Mouse (Mus musculus) bone marrow, adult 2 months (tissue): Measurements from ENCODE around the gene Pkp4. TPM values are rescaled to one million over a fixed set of nuclear protein-coding genes. Genes with fewer than 3 reads are reported as not detected.

ENCODE experiments used
- H3K27ac ChIP-seq: fragments of 200-500 bp; 2 replicates; pipeline ENCODE4 v1.5.1; 2012; ENCODE audit warnings: low read depth, mild to moderate bottlenecking, control low read depth, inconsistent platforms, low read length; ENCODE audit not compliant: control insufficient read depth, poor library complexity, insufficient read depth
- H3K4me1 ChIP-seq: fragments of 200-500 bp; 2 replicates; pipeline ENCODE4 v1.6.1; 2011; ENCODE audit warnings: low read length; ENCODE audit not compliant: control insufficient read depth, insufficient read depth
- H3K4me3 ChIP-seq: fragments of 200-500 bp; replicated peaks from 2 replicates; pipeline ENCODE3; 2011; ENCODE audit warnings: mild to moderate bottlenecking, low read depth, low read length, control low read depth; ENCODE audit not compliant: control insufficient read depth
- CTCF ChIP-seq: fragments of 200-500 bp; IDR thresholded peaks from 2 replicates; pipeline ENCODE4 v1.5.1; 2011; ENCODE audit warnings: low read length, control low read depth; ENCODE audit not compliant: control insufficient read depth, insufficient read depth
- POLR2A ChIP-seq: fragments of 200-500 bp; IDR thresholded peaks from 2 replicates; pipeline ENCODE4 v1.6.1; 2011; ENCODE audit warnings: low read depth, mild to moderate bottlenecking, control low read depth, low read length, borderline replicate concordance; ENCODE audit not compliant: control insufficient read depth
- WGBS: fragments of 180-500 bp; shearing (Covaris S2); methylation state at CpG from one replicate; pipeline ENCODE4 v1.1.7; 2018; 5-methylcytosine and 5-hydroxymethylcytosine counted together
- polyA plus RNA-seq: library from polyadenylated mRNA; stranded (reverse); fragments of >200 nt; gene quantifications from 2 replicates; pipeline ENCODE4 v1.2.4, GENCODE M21; 2011; ENCODE audit warnings: low replicate concordance; ENCODE audit not compliant: missing spikeins, insufficient read depth, insufficient read length

The Pkp4 gene
- 12.4 and 14.8 TPM in 2 replicates for polyA plus RNA-seq

DNA sequence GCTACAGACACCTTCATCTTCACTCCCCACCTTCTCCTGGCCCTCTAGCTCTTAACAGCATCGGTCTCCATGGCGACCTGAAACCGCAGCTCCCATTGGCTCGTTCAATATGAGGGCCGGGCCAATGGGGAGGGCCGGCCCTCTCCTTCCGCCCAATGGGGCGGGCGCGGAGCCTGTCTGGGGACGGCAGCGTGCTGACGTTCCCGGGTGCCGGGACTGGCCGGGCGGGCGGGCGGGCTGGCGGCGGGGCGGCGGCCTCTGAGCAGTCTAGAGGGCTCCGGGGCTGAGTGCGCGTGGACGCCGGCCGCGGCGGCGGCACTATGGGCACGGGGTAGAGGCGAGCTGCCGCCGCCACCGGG lies at the start of gene Pkp4, which contains the start of gene Ccdc148:
Gene Pkp4 (plus strand): TSS at position 246 of the 359 bp plus-strand sequence.
Gene Ccdc148 (minus strand): TSS at position 79 of the 359 bp plus-strand sequence.
- Histone ChIP-seq H3K27ac (peak within 1 kb of the TSS; percentile 42; the same call in 1 of the 2 replicates), H3K4me1 (no peaks in the 10 kb centered on the region), H3K4me3 (peak within 1 kb of the TSS; percentile 66)
- WGBS: under 1% methylated on average over 32 of the region's 37 CpGs
- no peak for TF ChIP-seq POLR2A
- TF ChIP-seq CTCF: no peak

DNA sequence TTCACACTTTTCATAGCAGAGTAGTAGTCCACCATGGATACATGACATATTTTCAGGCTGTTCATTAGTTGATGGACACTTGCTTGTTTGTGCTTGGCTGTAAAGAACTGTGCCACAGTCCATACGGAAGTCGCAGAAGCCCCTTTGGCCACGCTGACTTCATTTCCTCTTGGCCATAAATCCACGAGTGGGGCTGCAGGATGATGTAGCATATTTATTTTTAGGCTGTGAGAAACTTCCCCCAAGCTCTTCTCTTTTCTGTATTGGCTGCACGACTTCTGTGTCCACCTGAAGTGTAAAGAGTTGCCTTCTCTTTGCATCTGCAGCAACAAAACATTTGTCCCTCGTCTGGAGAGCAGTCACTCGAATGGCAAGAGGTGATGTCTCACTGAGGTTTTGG lies 31.6 kb upstream of the Pkp4 start:
- H3K4me1 ChIP-seq: no peaks in the 10 kb centered on the region
- TF ChIP-seq CTCF (no peak), POLR2A (no peak)
- no peak overlapping the region for H3K27ac ChIP-seq
- H3K4me3 ChIP-seq: no peak overlapping the region
- WGBS: 5% methylated on average over 7 of the region's 7 CpGs

DNA sequence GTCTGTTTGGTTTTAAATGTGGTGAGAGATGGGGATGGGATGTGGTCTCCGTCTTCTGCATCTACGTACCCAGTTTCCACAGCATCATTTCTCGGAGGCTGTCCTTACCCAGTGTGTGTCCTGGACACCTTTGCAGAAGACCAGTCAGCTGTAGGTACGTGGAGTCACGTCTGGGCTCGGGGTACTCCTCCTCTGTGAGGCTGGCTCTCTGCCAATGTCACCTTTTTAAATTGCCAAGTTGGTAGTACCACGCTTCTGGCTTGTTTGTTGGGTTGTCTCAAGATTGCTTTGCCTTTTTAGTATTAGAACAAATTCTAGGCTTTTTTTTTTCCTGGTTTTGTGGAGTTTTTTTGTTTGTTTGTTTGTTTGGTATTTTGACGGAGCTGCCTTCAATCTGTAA lies 30.8 kb upstream of the Pkp4 start:
- 70% methylated on average over 8 of the region's 8 CpGs for WGBS
- Histone ChIP-seq H3K4me3 (no peak overlapping the region), H3K27ac (no peak overlapping the region)

DNA sequence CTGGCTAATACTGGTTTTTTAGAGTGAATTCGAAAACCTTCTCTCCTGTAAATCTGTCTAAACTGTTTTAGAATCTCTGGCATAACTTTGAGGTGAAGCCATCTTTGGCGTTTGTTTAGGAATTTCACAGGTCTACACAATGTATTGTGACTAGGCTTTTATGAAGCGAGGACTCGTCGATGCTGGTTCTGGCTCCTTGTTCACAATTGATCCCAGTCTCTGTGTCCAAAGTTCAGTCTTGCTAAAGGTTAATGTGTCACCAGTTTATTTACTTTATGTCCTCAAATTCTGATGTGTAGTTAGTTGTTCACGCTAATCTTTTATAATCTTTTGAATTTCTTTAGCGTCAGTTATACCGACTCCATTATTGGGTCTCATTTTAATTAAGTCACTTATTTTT lies 29.6 kb upstream of the Pkp4 start:
- Histone ChIP-seq H3K27ac (no peak overlapping the region), H3K4me3 (no peak overlapping the region), H3K4me1 (no peaks in the 10 kb centered on the region)
- no peak for TF ChIP-seq POLR2A
- no peak for TF ChIP-seq CTCF
- WGBS: 88% methylated on average over 8 of the region's 8 CpGs

More for the DNA sequence above, 30.8 kb upstream of the Pkp4 start:
- no peaks in the 10 kb centered on the region for H3K4me1 ChIP-seq
- no peak for TF ChIP-seq CTCF
- no peak for TF ChIP-seq POLR2A

DNA sequence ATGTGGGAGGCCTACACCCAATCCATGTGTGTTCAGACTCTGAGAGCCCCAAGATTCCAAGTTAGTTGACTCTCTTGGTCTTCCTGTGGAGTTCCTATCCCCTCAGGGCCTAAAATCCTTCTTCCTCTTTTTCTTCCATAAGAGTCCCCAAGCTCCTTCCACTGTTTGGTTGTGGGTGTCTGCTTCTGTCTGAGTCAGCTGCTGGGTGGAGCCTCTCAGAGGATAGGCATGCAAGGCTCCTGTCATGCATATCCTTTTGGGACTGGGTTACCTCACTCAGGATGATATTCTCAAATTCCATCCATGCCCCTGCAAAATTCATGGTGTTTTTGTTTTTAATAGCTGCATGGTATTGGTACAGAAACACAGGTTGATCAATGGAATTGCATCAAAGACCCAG lies 5.2 kb upstream of the Pkp4 start:
- Histone ChIP-seq H3K27ac (no peak overlapping the region), H3K4me3 (no peak overlapping the region), H3K4me1 (no peaks in the 10 kb centered on the region)
- TF ChIP-seq CTCF (no peak), POLR2A (no peak)

DNA sequence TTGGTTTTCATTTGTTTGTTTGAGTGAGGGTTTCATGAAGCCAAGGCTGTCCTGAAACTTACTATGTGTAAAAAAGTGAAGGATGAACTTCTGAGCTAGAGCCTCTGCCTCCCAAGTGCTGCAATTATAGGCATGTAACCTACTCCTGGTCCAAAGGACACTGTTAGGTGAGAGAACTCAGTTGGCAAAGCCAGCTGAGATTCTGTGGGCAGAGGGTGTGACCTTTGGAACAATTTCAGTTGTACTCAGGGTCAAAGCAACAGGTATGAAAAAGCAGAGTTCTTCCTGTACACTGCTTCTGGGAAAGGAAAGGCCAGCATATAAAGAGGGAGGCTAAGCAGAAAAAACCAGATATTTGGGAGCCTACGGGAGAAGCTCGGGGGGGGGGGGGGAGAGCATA lies 2.5 kb upstream of the Pkp4 start:
- no peak for TF ChIP-seq CTCF
- TF ChIP-seq POLR2A: no peak
- WGBS: 84% methylated on average over 2 of the region's 2 CpGs

DNA sequence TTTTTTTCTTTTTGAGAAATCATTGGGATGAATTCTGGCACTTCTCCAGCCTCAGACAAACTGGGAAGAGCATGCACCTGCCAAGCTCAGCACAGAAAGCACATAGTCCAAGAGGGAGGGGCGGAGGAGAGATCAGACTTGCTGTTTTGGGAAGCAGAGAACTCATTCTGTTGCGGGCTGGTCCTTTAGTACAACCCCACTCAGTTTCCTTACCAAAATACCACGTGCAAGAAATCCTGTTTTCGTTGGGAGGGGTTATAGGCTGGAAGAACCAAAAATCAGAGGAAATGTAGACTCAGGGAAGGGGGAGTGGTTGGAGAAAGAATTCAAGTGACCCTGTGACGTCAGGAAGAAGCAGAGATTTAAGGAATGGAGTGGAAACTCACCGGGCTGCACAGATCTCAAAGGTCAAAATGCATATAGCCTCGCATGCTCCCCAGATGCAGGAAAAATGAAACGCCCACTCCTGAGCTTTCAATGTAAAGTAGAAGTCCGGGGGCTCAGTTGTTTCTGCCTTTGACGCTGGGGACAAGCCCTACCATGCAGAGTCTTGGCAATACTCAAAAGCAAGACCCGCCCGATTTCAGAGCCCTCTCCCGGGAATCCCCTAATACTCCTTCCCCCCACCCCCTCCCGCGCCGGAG lies 567 bp upstream of the Pkp4 start:
- WGBS: 1% methylated on average over 16 of the region's 16 CpGs
- no peak for TF ChIP-seq CTCF
- no peak for TF ChIP-seq POLR2A
- no peak overlapping the region for H3K27ac ChIP-seq
- H3K4me1 ChIP-seq: no peaks in the 10 kb centered on the region
- no peak overlapping the region for H3K4me3 ChIP-seq

More for the DNA sequence above, 2.5 kb upstream of the Pkp4 start:
- H3K27ac ChIP-seq: no peak overlapping the region
- no peak overlapping the region for H3K4me3 ChIP-seq
- no peaks in the 10 kb centered on the region for H3K4me1 ChIP-seq

DNA sequence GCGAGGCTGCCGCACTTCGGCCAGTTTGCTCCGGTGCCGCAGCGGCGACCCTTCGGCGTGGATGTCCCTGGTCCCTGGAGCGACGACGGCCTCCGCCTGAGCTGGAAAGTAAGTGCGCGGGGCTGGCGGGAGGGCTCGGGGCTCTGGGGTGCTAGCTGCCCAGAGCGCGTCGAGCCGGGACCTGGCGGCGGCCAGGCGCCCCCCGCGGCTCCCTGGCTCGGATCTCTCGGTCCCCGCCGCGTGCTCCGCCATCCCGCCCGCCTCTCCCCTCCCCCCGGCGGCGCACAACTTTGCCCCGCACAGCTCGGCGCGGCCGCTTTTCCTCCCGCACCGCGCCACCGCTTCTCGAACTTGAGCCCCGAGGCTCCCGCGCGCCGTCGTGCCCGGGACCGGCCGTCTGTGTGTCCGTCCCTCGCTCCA lies 381 bp downstream of the Pkp4 start:
- Histone ChIP-seq H3K4me3 (peak overlapping the region; percentile 66), H3K27ac (peak overlapping the region; percentile 42; the same call in 1 of the 2 replicates), H3K4me1 (no peaks in the 10 kb centered on the region)
- WGBS: 1% methylated on average over 45 of the region's 58 CpGs
- no peak for TF ChIP-seq CTCF
- no peak for TF ChIP-seq POLR2A

DNA sequence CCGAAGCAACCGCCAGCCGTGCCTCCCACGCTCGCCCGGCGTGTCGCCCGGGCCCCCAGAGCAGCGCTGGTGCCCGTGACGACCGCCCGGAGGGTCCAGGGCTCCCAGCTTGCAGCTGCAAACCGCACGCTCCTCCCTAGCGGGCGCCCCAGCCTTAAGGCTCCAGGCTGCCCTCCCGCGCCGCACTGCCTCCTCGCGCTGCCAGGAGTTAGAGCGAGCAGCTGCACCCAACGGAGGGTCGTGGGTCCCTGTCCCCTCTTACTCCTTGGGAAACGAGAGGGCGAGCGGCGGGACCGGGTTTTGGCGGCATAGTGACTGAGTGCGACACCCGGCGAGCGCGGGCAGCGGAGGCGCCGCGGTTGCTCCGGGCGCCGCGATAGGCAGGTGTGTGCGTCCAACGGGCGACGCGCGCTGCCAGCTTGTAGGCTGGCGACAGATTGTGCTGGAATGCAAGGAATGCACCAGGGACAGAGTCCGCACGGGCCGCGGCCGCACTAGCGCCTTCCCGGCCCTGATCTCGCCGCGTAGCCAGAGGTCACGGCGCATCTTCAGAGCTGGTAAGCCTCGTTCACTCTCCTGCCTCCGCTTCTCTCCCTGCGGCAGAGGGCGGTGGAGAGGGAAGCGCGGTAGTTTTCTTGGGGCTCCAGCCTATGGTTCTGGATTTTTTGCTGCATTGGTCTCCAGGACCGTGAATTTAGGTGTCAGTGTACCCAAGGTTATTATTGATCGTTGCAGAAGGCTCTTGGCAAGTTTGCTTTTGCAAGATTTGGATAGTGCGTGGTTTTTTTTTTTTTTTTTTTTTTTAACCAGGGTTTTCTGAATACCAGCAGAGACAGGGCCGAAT lies 1.0 kb downstream of the Pkp4 start:
- 1% methylated on average over 74 of the region's 74 CpGs for WGBS
- Histone ChIP-seq H3K4me3 (peak overlapping the region; percentile 66), H3K4me1 (no peaks in the 10 kb centered on the region), H3K27ac (peak overlapping the region; percentile 42; the same call in 1 of the 2 replicates)
- TF ChIP-seq POLR2A (no peak), CTCF (no peak)
